Mouse (Mus musculus): ENCODE data around the gene Ptpre.

DNA sequence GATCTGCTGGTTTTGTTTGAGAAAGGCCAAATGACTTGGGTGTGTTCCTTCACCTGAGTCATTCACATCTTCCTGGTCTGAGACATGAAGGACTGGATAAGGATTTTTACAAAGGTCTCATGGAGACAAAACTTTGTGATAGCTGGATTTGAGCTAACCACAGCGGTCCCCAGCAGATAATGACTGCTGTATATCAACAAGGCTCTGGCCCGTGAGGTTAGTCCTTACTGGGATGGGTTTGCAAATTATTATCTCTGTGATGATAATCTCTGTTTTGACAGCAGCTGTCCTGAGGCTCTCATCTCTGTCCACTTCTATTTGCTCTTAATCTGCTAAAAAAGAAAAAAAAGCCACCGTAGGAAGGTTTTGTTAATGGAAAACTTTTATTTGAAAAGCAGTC lies 71.7 kb downstream of the Ptpre start:
- no peak for TF ChIP-seq POLR2A (IDR thresholded peaks at IDR 0.05; ENCODE audit: insufficient read depth, low read length)
- no peak for TF ChIP-seq CTCF (IDR thresholded peaks at IDR 0.05; ENCODE audit: low read depth, low read length)
- TF ChIP-seq EP300 (IDR thresholded peaks at IDR 0.05; ENCODE audit: insufficient read depth, low read depth, low read length): no peak

Data from ES-Bruce4 (cell line).